Mouse (Mus musculus) kidney, embryonic 16.5 days (tissue): ENCODE results near the gene Adcy1. TPM values are rescaled to one million over a fixed set of nuclear protein-coding genes. Genes with fewer than 3 reads are reported as not detected.

Source experiments
- ATAC-seq: fragments of 200-750 bp; cut with Nextera tagmentation; 2 replicates; pipeline ENCODE4 v1.8.0; 2017; ENCODE audit warnings: moderate TSS enrichment; ENCODE audit not compliant: low FRiP score, low TSS enrichment
- H3K27ac ChIP-seq: fragments of 300-500 bp; sonication (generic); 2 replicates; pipeline ENCODE4 v1.5.1; 2014; ENCODE audit warnings: low read length
- H3K27me3 ChIP-seq: fragments of 300-500 bp; sonication (generic); 2 replicates; pipeline ENCODE4 v1.6.1; 2014; ENCODE audit warnings: low read length, control low read depth, mixed read lengths; ENCODE audit not compliant: insufficient read depth
- H3K36me3 ChIP-seq: fragments of 300-500 bp; sonication (generic); 2 replicates; pipeline ENCODE4 v1.6.1; 2014; ENCODE audit warnings: low read length, control low read depth, mixed read lengths; ENCODE audit not compliant: insufficient read depth
- H3K4me1 ChIP-seq: fragments of 300-500 bp; sonication (generic); 2 replicates; pipeline ENCODE4 v1.6.1; 2014; ENCODE audit warnings: low read length, control low read depth, mixed read lengths; ENCODE audit not compliant: insufficient read depth
- H3K4me2 ChIP-seq: fragments of 300-500 bp; sonication (generic); replicated peaks from 2 replicates; pipeline ENCODE4 v1.6.1; 2014; ENCODE audit warnings: low read depth, low read length
- H3K4me3 ChIP-seq: fragments of 300-500 bp; sonication (generic); 2 replicates; pipeline ENCODE4 v1.5.1; 2014; ENCODE audit warnings: mild to moderate bottlenecking, low read length
- H3K9ac ChIP-seq: fragments of 300-500 bp; sonication (generic); replicated peaks from 2 replicates; pipeline ENCODE4 v1.6.1; 2014; ENCODE audit warnings: low read length
- H3K9me3 ChIP-seq: fragments of 300-500 bp; sonication (generic); 2 replicates; pipeline ENCODE4 v1.6.1; 2016; ENCODE audit warnings: low read length, control low read depth
- WGBS: fragments of 180-500 bp; shearing (Covaris S2); extraction: QIAGEN DNeasy Blood & Tissue Kit; methylation state at CpG from one replicate; pipeline ENCODE4 v1.1.7; 2014; 5-methylcytosine and 5-hydroxymethylcytosine counted together
- polyA plus RNA-seq: library from polyadenylated mRNA; unstranded; fragments of >200 nt; fragmentation: Nextera tagmentation; extraction: Ambion mirVana; gene quantifications from 2 replicates; pipeline ENCODE4 v1.2.1, GENCODE M21; 2015

The Adcy1 gene
- polyA plus RNA-seq: 1.6 and 1.9 TPM in 2 replicates

- H3K27me3 ChIP-seq: peaks cover 60% of the 10 kb centered on the region
- H3K9me3 ChIP-seq: no peaks in the 10 kb centered on the region
- ATAC-seq: peak; percentile 21
- peaks cover 12% of the 10 kb centered on the region for H3K4me1 ChIP-seq
- H3K4me3 ChIP-seq: peak within 1 kb of the TSS; percentile 59
- peak within 1 kb of the TSS; percentile 61 for H3K9ac ChIP-seq
- no peaks in the 10 kb centered on the region for H3K36me3 ChIP-seq
- H3K27ac ChIP-seq: no peak within 1 kb of the TSS
- WGBS: 1% methylated on average over 29 of the region's 69 CpGs
- peak within 1 kb of the TSS; percentile 89 for H3K4me2 ChIP-seq
These were observed at the start of gene Adcy1 for GRCm38 (mm10) chr11:7063001-7063584. TSS of gene Adcy1 (plus strand) at chr11:7063489.

- Histone ChIP-seq H3K4me3 (no peak overlapping the region), H3K27me3 (no peaks in the 10 kb centered on the region), H3K9ac (no peak overlapping the region), H3K9me3 (no peaks in the 10 kb centered on the region), H3K4me1 (no peaks in the 10 kb centered on the region), H3K27ac (no peak overlapping the region), H3K36me3 (no peaks in the 10 kb centered on the region), H3K4me2 (no peak overlapping the region)
- 90% methylated on average over 12 of the region's 12 CpGs for WGBS
- ATAC-seq: no peak
These were observed 46.4 kb upstream of the Adcy1 start for GRCm38 (mm10) chr11:7016907-7017306.

DNA sequence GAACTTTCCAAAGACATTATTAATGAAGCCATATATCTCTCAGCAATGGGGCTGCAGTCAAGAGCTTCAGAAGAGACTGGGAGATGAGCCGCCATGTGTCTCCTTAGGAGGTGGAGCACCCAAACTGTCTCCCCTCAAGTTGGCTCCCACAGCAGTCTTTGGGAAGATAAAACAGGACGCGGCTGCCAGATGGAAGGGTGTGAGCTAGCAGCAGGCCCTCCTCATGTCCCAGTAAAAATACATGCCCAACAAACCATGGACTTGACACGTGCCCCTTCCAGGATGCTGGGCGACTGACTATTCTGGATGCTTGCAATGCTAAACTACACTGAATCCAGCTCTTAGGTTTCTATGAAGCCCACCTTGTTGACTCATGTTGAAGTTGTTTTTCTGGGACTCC lies 45.2 kb upstream of the Adcy1 start:
- Histone ChIP-seq H3K9me3 (no peaks in the 10 kb centered on the region), H3K4me1 (no peaks in the 10 kb centered on the region), H3K27ac (no peak overlapping the region), H3K4me2 (no peak overlapping the region), H3K4me3 (no peak overlapping the region), H3K36me3 (no peaks in the 10 kb centered on the region), H3K27me3 (no peaks in the 10 kb centered on the region), H3K9ac (no peak overlapping the region)
- no peak for ATAC-seq
- WGBS: 90% methylated on average over 5 of the region's 5 CpGs

GRCm38 (mm10) chr11:7019006-7019525 lies 44.2 kb upstream of the Adcy1 start:
- H3K27ac ChIP-seq: no peak overlapping the region

DNA sequence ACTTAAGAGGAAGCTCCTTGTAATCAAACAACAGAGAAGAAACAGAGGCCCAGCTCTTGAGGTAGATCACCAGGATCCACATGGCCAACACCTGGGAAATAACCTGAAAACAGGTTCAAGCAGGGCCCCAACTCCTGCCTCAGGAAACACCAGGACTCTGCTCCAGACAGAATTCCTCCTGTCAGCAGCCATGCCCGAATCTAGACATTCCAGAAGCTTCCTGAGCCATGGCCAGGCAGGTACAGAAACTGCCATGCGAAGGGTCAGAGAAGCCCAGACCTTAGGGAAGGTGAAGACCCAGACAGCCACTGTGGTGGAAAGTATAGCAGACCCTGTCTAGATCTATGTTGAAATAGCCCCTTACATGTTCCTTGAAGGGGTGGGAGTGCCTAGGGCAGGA lies 30.2 kb upstream of the Adcy1 start:
- H3K36me3 ChIP-seq: no peaks in the 10 kb centered on the region
- H3K4me2 ChIP-seq: no peak overlapping the region
- H3K27me3 ChIP-seq: no peaks in the 10 kb centered on the region
- H3K27ac ChIP-seq: no peak overlapping the region
- no peaks in the 10 kb centered on the region; the same call in 1 of the 2 replicates for H3K9me3 ChIP-seq
- H3K9ac ChIP-seq: no peak overlapping the region
- H3K4me3 ChIP-seq: no peak overlapping the region
- no peak for ATAC-seq
- no peaks in the 10 kb centered on the region for H3K4me1 ChIP-seq
- 60% methylated on average over 2 of the region's 2 CpGs for whole genome bisulfite sequencing

More at GRCm38 (mm10) chr11:7019006-7019525, 44.2 kb upstream of the Adcy1 start:
- 87% methylated on average over 7 of the region's 7 CpGs for WGBS
- Histone ChIP-seq H3K9me3 (no peaks in the 10 kb centered on the region), H3K27me3 (no peaks in the 10 kb centered on the region), H3K9ac (no peak overlapping the region), H3K4me1 (no peaks in the 10 kb centered on the region), H3K4me3 (no peak overlapping the region), H3K36me3 (no peaks in the 10 kb centered on the region), H3K4me2 (no peak overlapping the region)
- ATAC-seq: no peak

DNA sequence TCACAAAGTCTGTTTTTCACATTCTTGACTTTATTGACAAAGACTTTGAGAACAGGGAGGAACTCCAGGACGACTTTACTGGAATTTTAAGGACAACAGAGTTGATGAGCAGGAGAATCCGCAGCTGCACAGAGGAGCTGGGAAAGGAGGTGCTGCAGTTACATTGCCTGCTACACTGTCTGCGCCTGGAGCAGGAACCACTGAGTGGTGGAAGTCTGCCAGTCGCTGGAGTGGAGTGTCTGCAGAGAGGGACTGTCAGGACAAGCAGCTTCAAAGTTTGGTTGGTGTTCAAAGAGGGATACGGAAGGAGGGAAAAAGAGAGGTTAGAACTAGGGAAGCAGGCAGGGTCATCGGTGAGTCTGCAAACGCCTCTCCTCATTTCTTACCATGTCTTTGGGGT lies 23.6 kb upstream of the Adcy1 start:
- WGBS: 33% methylated on average over 7 of the region's 7 CpGs
- Histone ChIP-seq H3K4me3 (no peak overlapping the region), H3K27ac (no peak overlapping the region), H3K9ac (no peak overlapping the region), H3K9me3 (no peaks in the 10 kb centered on the region; the same call in 1 of the 2 replicates), H3K4me1 (no peaks in the 10 kb centered on the region), H3K36me3 (no peaks in the 10 kb centered on the region), H3K4me2 (no peak overlapping the region), H3K27me3 (no peaks in the 10 kb centered on the region; the same call in 1 of the 2 replicates)
- ATAC-seq: no peak

GRCm38 (mm10) chr11:7040801-7041200 lies 22.5 kb upstream of the Adcy1 start:
- H3K9me3 ChIP-seq: no peaks in the 10 kb centered on the region
- WGBS: 62% methylated on average over 6 of the region's 6 CpGs
- no peaks in the 10 kb centered on the region for H3K4me1 ChIP-seq
- H3K9ac ChIP-seq: no peak overlapping the region
- no peak overlapping the region for H3K4me3 ChIP-seq
- no peak overlapping the region for H3K4me2 ChIP-seq
- no peaks in the 10 kb centered on the region; the same call in 1 of the 2 replicates for H3K27me3 ChIP-seq
- no peaks in the 10 kb centered on the region for H3K36me3 ChIP-seq
- no peak for ATAC-seq
- no peak overlapping the region for H3K27ac ChIP-seq

GRCm38 (mm10) chr11:7047176-7047575 lies 16.1 kb upstream of the Adcy1 start:
- no peak overlapping the region for H3K4me3 ChIP-seq
- WGBS: 84% methylated on average over 2 of the region's 2 CpGs
- no peaks in the 10 kb centered on the region for H3K4me1 ChIP-seq
- H3K9ac ChIP-seq: no peak overlapping the region
- no peaks in the 10 kb centered on the region for H3K27me3 ChIP-seq
- H3K27ac ChIP-seq: no peak overlapping the region
- ATAC-seq: no peak
- no peaks in the 10 kb centered on the region for H3K9me3 ChIP-seq
- no peak overlapping the region for H3K4me2 ChIP-seq
- H3K36me3 ChIP-seq: no peaks in the 10 kb centered on the region

DNA sequence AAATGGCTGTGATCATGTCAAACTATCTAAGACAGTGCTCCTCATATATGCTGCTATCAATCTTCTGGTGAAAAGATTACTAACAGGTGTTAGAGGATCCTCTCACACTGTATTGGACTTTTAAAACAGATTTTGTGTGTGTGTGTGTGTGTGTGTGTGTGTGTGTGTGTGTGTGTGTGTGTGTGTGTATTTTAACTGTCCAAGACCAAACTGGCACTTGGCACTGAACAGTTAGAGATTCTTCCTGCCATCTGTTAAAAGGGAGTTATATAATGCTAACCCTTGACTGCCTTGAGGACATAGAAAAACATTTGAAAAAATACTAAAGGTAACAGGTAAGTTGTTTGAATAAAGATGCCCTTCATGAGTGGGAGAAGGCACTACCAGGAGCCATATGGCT lies 15.7 kb upstream of the Adcy1 start:
- no peaks in the 10 kb centered on the region for H3K27me3 ChIP-seq
- no peak overlapping the region for H3K27ac ChIP-seq
- H3K4me1 ChIP-seq: no peaks in the 10 kb centered on the region
- no peak overlapping the region for H3K9ac ChIP-seq
- H3K36me3 ChIP-seq: no peaks in the 10 kb centered on the region
- no peak overlapping the region for H3K4me3 ChIP-seq
- no peak overlapping the region for H3K4me2 ChIP-seq
- H3K9me3 ChIP-seq: no peaks in the 10 kb centered on the region
- no peak for ATAC-seq

DNA sequence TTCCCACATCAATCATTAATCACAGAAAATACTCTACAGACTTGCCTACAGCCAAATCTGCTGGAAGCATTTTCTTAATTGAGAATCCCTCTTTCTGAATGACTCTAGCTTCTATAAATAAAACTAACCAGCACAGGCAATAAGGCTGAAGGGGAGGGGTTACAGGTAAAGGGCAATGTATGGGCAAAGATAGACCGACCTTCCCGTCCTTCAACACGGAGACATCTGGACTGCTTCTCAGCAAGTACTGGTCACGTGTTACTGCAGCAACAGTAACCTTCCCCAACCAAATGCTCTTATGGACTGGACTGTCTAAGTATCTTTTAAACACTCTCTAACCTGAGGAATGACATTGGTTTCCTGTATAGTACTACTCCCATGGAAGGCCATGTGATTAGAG lies 9.6 kb upstream of the Adcy1 start:
- Histone ChIP-seq H3K27me3 (peaks cover 30% of the 10 kb centered on the region), H3K36me3 (no peaks in the 10 kb centered on the region), H3K4me3 (no peak overlapping the region), H3K4me1 (peaks cover 11% of the 10 kb centered on the region), H3K4me2 (no peak overlapping the region), H3K9ac (no peak overlapping the region), H3K27ac (no peak overlapping the region), H3K9me3 (no peaks in the 10 kb centered on the region)
- ATAC-seq: no peak
- 91% methylated on average over 4 of the region's 4 CpGs for WGBS
